Mouse (Mus musculus) limb, embryonic 14.5 days (tissue): ENCODE data around the gene Pltp. TPM values are rescaled to one million over a fixed set of nuclear protein-coding genes. Genes with fewer than 3 reads are reported as not detected.

ENCODE experiments used
- ATAC-seq: fragments of 200-750 bp; cut with Nextera tagmentation; 2 replicates; pipeline ENCODE4 v1.8.0; 2017; ENCODE audit warnings: low read depth, moderate number of reproducible peaks, moderate TSS enrichment; ENCODE audit not compliant: low FRiP score
- DNase-seq: peaks from one replicate; pipeline ENCODE4 v3.0.0-alpha.2; 2015; ENCODE audit warnings: low spot score
- H3K27ac ChIP-seq: fragments of 300-500 bp; sonication (generic); replicated peaks from 2 replicates; pipeline ENCODE4 v1.5.1; 2014; ENCODE audit warnings: low read depth, mild to moderate bottlenecking, low read length, moderate library complexity, mixed read lengths
- H3K27me3 ChIP-seq: fragments of 300-500 bp; sonication (generic); 2 replicates; pipeline ENCODE4 v1.6.1; 2014; ENCODE audit warnings: low read length, mixed read lengths; ENCODE audit not compliant: control insufficient read depth, insufficient read depth
- H3K36me3 ChIP-seq: fragments of 300-500 bp; sonication (generic); 2 replicates; pipeline ENCODE4 v1.6.1; 2014; ENCODE audit warnings: mild to moderate bottlenecking, low read length, moderate library complexity, mixed read lengths; ENCODE audit not compliant: control insufficient read depth, insufficient read depth
- H3K4me1 ChIP-seq: fragments of 300-500 bp; sonication (generic); 2 replicates; pipeline ENCODE4 v1.6.1; 2014; ENCODE audit warnings: antibody characterized with exemption, low read length, mixed read lengths; ENCODE audit not compliant: control insufficient read depth, insufficient read depth
- H3K4me2 ChIP-seq: fragments of 300-500 bp; sonication (generic); replicated peaks from 2 replicates; pipeline ENCODE4 v1.6.1; 2014; ENCODE audit warnings: low read depth, mild to moderate bottlenecking, low read length, moderate library complexity; ENCODE audit not compliant: severe bottlenecking
- H3K4me3 ChIP-seq: fragments of 300-500 bp; sonication (generic); replicated peaks from 2 replicates; pipeline ENCODE4 v1.5.1; 2014; ENCODE audit warnings: low read length
- H3K9ac ChIP-seq: fragments of 300-500 bp; sonication (generic); 2 replicates; pipeline ENCODE4 v1.6.1; 2014; ENCODE audit warnings: mild to moderate bottlenecking, low read depth, low read length, moderate library complexity; ENCODE audit not compliant: severe bottlenecking
- H3K9me3 ChIP-seq: fragments of 300-500 bp; sonication (generic); 2 replicates; pipeline ENCODE4 v1.6.1; 2016; ENCODE audit warnings: low read length; ENCODE audit not compliant: control insufficient read depth
- POLR2A ChIP-seq: fragments of 200-500 bp; IDR thresholded peaks from 2 replicates; pipeline ENCODE4 v1.8.0; 2012; ENCODE audit warnings: inconsistent platforms, mild to moderate bottlenecking, moderate library complexity, borderline replicate concordance; ENCODE audit not compliant: insufficient read depth, insufficient read length; ENCODE audit errors: extremely low read depth
- WGBS: fragments of 180-500 bp; shearing (Covaris S2); extraction: QIAGEN DNeasy Blood & Tissue Kit; methylation state at CpG from one replicate; pipeline ENCODE4 v1.1.7; 2014; 5-methylcytosine and 5-hydroxymethylcytosine counted together
- polyA plus RNA-seq, 2 experiments: library from polyadenylated mRNA; depleted of rRNA in 1 of 2; stranded (reverse) in 1 of 2; unstranded in 1 of 2; fragments of >200 nt; fragmentation: Nextera tagmentation in 1 of 2; extraction: Ambion mirVana in 1 of 2; gene quantifications; 2 replicates each; pipeline versions ENCODE4 v1.2.1 to v1.2.3; 2012 to 2014

Pltp gene
- polyA plus RNA-seq, 2 experiments: 45.5 to 56.2 TPM

GRCm38 (mm10) chr2:164834531-164834930, 23.0 kb downstream of the Pltp start:
- no peak overlapping the region for H3K27ac ChIP-seq
- 45% methylated on average over 8 of the region's 8 CpGs for WGBS
- peak overlapping the region; percentile 74 for H3K9ac ChIP-seq
- H3K27me3 ChIP-seq: no peaks in the 10 kb centered on the region
- ATAC-seq: no peak
- TF ChIP-seq POLR2A: no peak
- H3K4me2 ChIP-seq: peak overlapping the region; percentile 97
- no peak for DNase-seq
- H3K4me1 ChIP-seq: peaks cover 12% of the 10 kb centered on the region
- H3K36me3 ChIP-seq: peaks cover 26% of the 10 kb centered on the region
- H3K4me3 ChIP-seq: peak overlapping the region; percentile 74
- H3K9me3 ChIP-seq: no peaks in the 10 kb centered on the region

GRCm38 (mm10) chr2:164833314-164833959, 24.1 kb downstream of the Pltp start, which contains the start of gene Neurl2:
Gene Neurl2 (minus strand): TSS chr2:164833456.
- peak; percentile 99 for DNase-seq
- Histone ChIP-seq H3K27me3 (no peaks in the 10 kb centered on the region), H3K27ac (peak within 1 kb of the TSS; percentile 58), H3K9ac (peak within 1 kb of the TSS; percentile 74), H3K4me2 (peak within 1 kb of the TSS; percentile 97), H3K4me3 (peak within 1 kb of the TSS; percentile 74), H3K4me1 (peaks cover 12% of the 10 kb centered on the region), H3K9me3 (no peaks in the 10 kb centered on the region), H3K36me3 (peaks cover 21% of the 10 kb centered on the region)
- 1% methylated on average over 31 of the region's 31 CpGs for WGBS
- peak; percentile 82 for ATAC-seq
- peak; percentile 80; the same call in 1 of the 2 replicates for TF ChIP-seq POLR2A

GRCm38 (mm10) chr2:164832748-164833301, 24.7 kb downstream of the Pltp start, which contains the start of gene Ctsa:
Gene Ctsa (plus strand): TSS chr2:164832873.
- Histone ChIP-seq H3K9me3 (no peaks in the 10 kb centered on the region), H3K27me3 (no peaks in the 10 kb centered on the region), H3K4me2 (peak within 1 kb of the TSS; percentile 97), H3K4me1 (peaks cover 12% of the 10 kb centered on the region), H3K36me3 (peaks cover 25% of the 10 kb centered on the region), H3K27ac (peak within 1 kb of the TSS; percentile 58), H3K9ac (peak within 1 kb of the TSS; percentile 74), H3K4me3 (peak within 1 kb of the TSS; percentile 74)
- ATAC-seq (peak; percentile 39), DNase-seq (peak; percentile 65)
- WGBS: 2% methylated on average over 35 of the region's 35 CpGs
- TF ChIP-seq POLR2A: no peak

- ATAC-seq: no peak
- no peaks in the 10 kb centered on the region for H3K27me3 ChIP-seq
- H3K27ac ChIP-seq: no peak overlapping the region
- peak overlapping the region; percentile 97 for H3K4me2 ChIP-seq
- H3K9ac ChIP-seq: peak overlapping the region; percentile 74
- 69% methylated on average over 16 of the region's 16 CpGs for WGBS
- H3K9me3 ChIP-seq: no peaks in the 10 kb centered on the region
- peaks cover 12% of the 10 kb centered on the region for H3K4me1 ChIP-seq
- peaks cover 29% of the 10 kb centered on the region for H3K36me3 ChIP-seq
- no peak for TF ChIP-seq POLR2A
- peak overlapping the region; percentile 74 for H3K4me3 ChIP-seq
- DNase-seq: no peak
These were observed 25.3 kb downstream of the Pltp start for GRCm38 (mm10) chr2:164832032-164832747.

GRCm38 (mm10) chr2:164831029-164831428, 26.5 kb downstream of the Pltp start:
- no peak for ATAC-seq

More at GRCm38 (mm10) chr2:164831029-164831428, 26.5 kb downstream of the Pltp start:
- Histone ChIP-seq H3K36me3 (peaks cover 36% of the 10 kb centered on the region), H3K27ac (no peak overlapping the region), H3K27me3 (no peaks in the 10 kb centered on the region), H3K4me2 (no peak overlapping the region), H3K4me1 (peaks cover 12% of the 10 kb centered on the region), H3K9ac (no peak overlapping the region), H3K4me3 (no peak overlapping the region), H3K9me3 (no peaks in the 10 kb centered on the region)
- 83% methylated on average over 10 of the region's 10 CpGs for WGBS
- no peak for TF ChIP-seq POLR2A
- DNase-seq: no peak
